Mouse (Mus musculus) CH12.LX (cell line): ENCODE data around the gene Igsf21. TPM values are rescaled to one million over a fixed set of nuclear protein-coding genes. Genes with fewer than 3 reads are reported as not detected.

Experiments
- DNase-seq: peaks from one replicate; pipeline ENCODE4 v3.0.0-alpha.2; 2013; ENCODE audit errors: extremely low read depth
- H3K27ac ChIP-seq: 2 replicates; pipeline ENCODE4 v1.5.1; 2012; ENCODE audit warnings: low read depth, mild to moderate bottlenecking, control low read depth, moderate library complexity; ENCODE audit not compliant: insufficient read depth
- H3K27me3 ChIP-seq: replicated peaks from 2 replicates; pipeline ENCODE3; 2012; ENCODE audit warnings: inconsistent platforms
- H3K36me3 ChIP-seq, 2 experiments: replicated peaks in 1 of 2; 2 replicates each; pipeline versions ENCODE3 to v1.6.1; 2012; ENCODE audit warnings: inconsistent platforms in 1 of 2, low read length in 1 of 2, mild to moderate bottlenecking in 1 of 2, mixed read lengths in 1 of 2, moderate library complexity in 1 of 2; ENCODE audit not compliant: control insufficient read depth in 1 of 2, insufficient read depth in 1 of 2
- H3K4me1 ChIP-seq, 2 experiments: 2 replicates each; pipeline ENCODE4 v1.6.1; 2012; ENCODE audit warnings: inconsistent platforms in 1 of 2, moderate library complexity in 1 of 2; ENCODE audit not compliant: insufficient read depth in 2 of 2, control insufficient read depth in 1 of 2
- H3K4me2 ChIP-seq: 2 replicates; pipeline ENCODE4 v1.6.1; 2012; ENCODE audit warnings: low read depth, mild to moderate bottlenecking, control low read depth; ENCODE audit not compliant: poor library complexity, insufficient read depth, severe bottlenecking
- H3K4me3 ChIP-seq, 3 experiments: fragments of 150-350 bp in 1 of 3; sonication (generic) in 1 of 3; replicated peaks in 1 of 3; 2 replicates each; pipeline versions ENCODE3 to v1.5.1; 2011 to 2012; ENCODE audit warnings: low read depth in 2 of 3, low read length in 2 of 3, mild to moderate bottlenecking in 2 of 3, moderate library complexity in 2 of 3, control low read depth in 1 of 3, improper control_type of control experiment in 1 of 3, inconsistent platforms in 1 of 3, mixed read lengths in 1 of 3; ENCODE audit not compliant: poor library complexity in 1 of 3
- H3K79me2 ChIP-seq: replicated peaks from 2 replicates; pipeline ENCODE4 v1.6.1; 2012; ENCODE audit warnings: mild to moderate bottlenecking, moderate library complexity; ENCODE audit not compliant: control insufficient read depth, poor library complexity, insufficient read depth, severe bottlenecking; ENCODE audit errors: extremely low read depth
- H3K9ac ChIP-seq: 2 replicates; pipeline ENCODE4 v1.6.1; 2012; ENCODE audit warnings: low read depth, mild to moderate bottlenecking, control low read depth, moderate library complexity; ENCODE audit not compliant: insufficient read depth
- H3K9me3 ChIP-seq: replicated peaks from 2 replicates; pipeline ENCODE3; 2012; ENCODE audit warnings: low read length, inconsistent platforms, mixed read lengths
- BHLHE40 ChIP-seq: IDR thresholded peaks from 2 replicates; pipeline ENCODE4 v1.6.1; 2011; ENCODE audit warnings: mild to moderate bottlenecking, low read depth, low read length, improper control_type of control experiment
- CHD1 ChIP-seq: IDR thresholded peaks from 2 replicates; pipeline ENCODE4 v1.6.1; 2012; ENCODE audit warnings: low read depth, low read length, improper control_type of control experiment, inconsistent platforms
- CHD2 ChIP-seq: IDR thresholded peaks from 2 replicates; pipeline ENCODE4 v1.6.1; 2011; ENCODE audit warnings: low read length, improper control_type of control experiment
- ELF1 ChIP-seq: IDR thresholded peaks from 2 replicates; pipeline ENCODE4 v1.6.1; 2014; ENCODE audit warnings: low read depth, mild to moderate bottlenecking, inconsistent platforms, low read length, improper control_type of control experiment
- EP300 ChIP-seq: IDR thresholded peaks from 2 replicates; pipeline ENCODE4 v1.6.1; 2011; ENCODE audit warnings: low read length, improper control_type of control experiment
- GABPA ChIP-seq: IDR thresholded peaks from 2 replicates; pipeline ENCODE4 v1.6.1; 2012; ENCODE audit warnings: low read depth, low read length, improper control_type of control experiment, inconsistent platforms; ENCODE audit not compliant: insufficient replicate concordance
- IRF4 ChIP-seq: IDR thresholded peaks from 2 replicates; pipeline ENCODE4 v1.6.1; 2014; ENCODE audit warnings: low read depth, mild to moderate bottlenecking, inconsistent platforms, low read length, improper control_type of control experiment
- JUND ChIP-seq: conservative IDR thresholded peaks from 2 replicates; pipeline ENCODE4 v1.6.1; 2011; ENCODE audit warnings: low read depth, low read length, improper control_type of control experiment
- MAFK ChIP-seq: IDR thresholded peaks from 2 replicates; pipeline ENCODE4 v1.6.1; 2011; ENCODE audit warnings: low read length, improper control_type of control experiment; ENCODE audit not compliant: insufficient replicate concordance
- MAZ ChIP-seq: IDR thresholded peaks from 2 replicates; pipeline ENCODE4 v1.6.1; 2012; ENCODE audit warnings: low read depth, mild to moderate bottlenecking, inconsistent platforms, low read length, improper control_type of control experiment, moderate library complexity
- MYC ChIP-seq: IDR thresholded peaks from 2 replicates; pipeline ENCODE4 v1.6.1; 2011; ENCODE audit warnings: low read depth, mild to moderate bottlenecking, improper control_type of control experiment, low read length
- NELFE ChIP-seq: IDR thresholded peaks from 2 replicates; pipeline ENCODE4 v1.6.1; 2011; ENCODE audit warnings: low read depth, low read length, improper control_type of control experiment
- POLR2A ChIP-seq: IDR thresholded peaks from 2 replicates; pipeline ENCODE4 v1.6.1; 2011; ENCODE audit warnings: low read depth, mild to moderate bottlenecking, improper control_type of control experiment, low read length
- RAD21 ChIP-seq: IDR thresholded peaks from 2 replicates; pipeline ENCODE4 v1.6.1; 2011; ENCODE audit warnings: low read depth, mild to moderate bottlenecking, low read length, improper control_type of control experiment, moderate library complexity
- SIN3A ChIP-seq: IDR thresholded peaks from 2 replicates; pipeline ENCODE4 v1.6.1; 2012; ENCODE audit warnings: low read length, improper control_type of control experiment, inconsistent platforms
- SMC3 ChIP-seq: IDR thresholded peaks from 2 replicates; pipeline ENCODE4 v1.6.1; 2011; ENCODE audit warnings: low read depth, low read length, improper control_type of control experiment
- UBTF ChIP-seq: IDR thresholded peaks from 2 replicates; pipeline ENCODE4 v1.6.1; 2012; ENCODE audit warnings: low read depth, mild to moderate bottlenecking, inconsistent platforms, low read length, improper control_type of control experiment, moderate library complexity
- USF1 ChIP-seq: IDR thresholded peaks from 2 replicates; pipeline ENCODE4 v1.6.1; 2014; ENCODE audit warnings: low read depth, mild to moderate bottlenecking, inconsistent platforms, low read length, improper control_type of control experiment
- USF2 ChIP-seq: conservative IDR thresholded peaks from 2 replicates; pipeline ENCODE4 v1.6.1; 2011; ENCODE audit warnings: low read depth, low read length, improper control_type of control experiment
- ZC3H11A ChIP-seq: IDR thresholded peaks from 2 replicates; pipeline ENCODE4 v1.6.1; 2012; ENCODE audit warnings: low read depth, mild to moderate bottlenecking, inconsistent platforms, low read length, improper control_type of control experiment
- ZKSCAN1 ChIP-seq: IDR thresholded peaks from 2 replicates; pipeline ENCODE4 v1.6.1; 2012; ENCODE audit warnings: low read depth, inconsistent platforms, low read length, improper control_type of control experiment, borderline replicate concordance
- ZMIZ1 ChIP-seq: IDR thresholded peaks from 2 replicates; pipeline ENCODE4 v1.6.1; 2012; ENCODE audit warnings: low read depth, mild to moderate bottlenecking, inconsistent platforms, low read length, improper control_type of control experiment
- ZNF384 ChIP-seq: IDR thresholded peaks from 2 replicates; pipeline ENCODE4 v1.6.1; 2012; ENCODE audit warnings: low read depth, low read length, improper control_type of control experiment, inconsistent platforms
- dilution Hi-C: fragments of 300-500 bp; cut with MboI; formaldehyde crosslinking; loops from 2 replicates; pipeline ENCODE4 v1.14.3; 2020; ENCODE audit warnings: low sequenced_read_pairs; ENCODE audit not compliant: extremely low pct_unique_long_range_greater_than_20kb, extremely low pct_ligation_motif_present
- in situ Hi-C: fragments of 300-500 bp; cut with MboI; formaldehyde crosslinking; loops from 3 replicates; pipeline ENCODE4 v1.14.3; 2019; ENCODE audit warnings: low sequenced_read_pairs, low pct_ligation_motif_present, low pct_unique_long_range_greater_than_20kb, mixed read lengths
- polyA plus RNA-seq: library from polyadenylated mRNA; unstranded; fragments of >175 nt; gene quantifications from 2 replicates; pipeline ENCODE4 v1.2.1, GENCODE M21; 2012; ENCODE audit warnings: low read depth; ENCODE audit not compliant: insufficient read length
- total RNA-seq, 2 experiments: library from RNA; depleted of rRNA; stranded (reverse); fragments of 300-350 nt in 1 of 2; fragments of >200 nt in 1 of 2; gene quantifications; 2 replicates each; pipeline ENCODE4 v1.2.3; 2012 to 2014

Igsf21 gene
- total and polyA plus RNA-seq, 3 experiments: not detected

GRCm38 (mm10) chr4:140267835-140268234, 21.3 kb upstream of the Igsf21 start:
- in situ Hi-C loops (no loop called here), dilution Hi-C loops (no loop called here)
- no peaks in the 10 kb centered on the region for H3K4me1 ChIP-seq
- H3K27me3 ChIP-seq: peaks cover 6% of the 10 kb centered on the region
- H3K36me3 ChIP-seq: no peaks in the 10 kb centered on the region
- no peaks in the 10 kb centered on the region for H3K79me2 ChIP-seq
- H3K27ac ChIP-seq: no peak overlapping the region
- no peak overlapping the region for H3K4me3 ChIP-seq
- no peak overlapping the region for H3K4me2 ChIP-seq
- H3K9me3 ChIP-seq: peaks cover 28% of the 10 kb centered on the region
- DNase-seq: no peak
- no peak for TF ChIP-seq EP300
- no peak for TF ChIP-seq MAZ
- TF ChIP-seq GABPA: no peak
- no peak for TF ChIP-seq ZMIZ1
- TF ChIP-seq SIN3A: no peak
- no peak for TF ChIP-seq MYC
- TF ChIP-seq ELF1: no peak
- no peak for TF ChIP-seq NELFE
- TF ChIP-seq ZKSCAN1: no peak
- TF ChIP-seq USF1: no peak
- no peak for TF ChIP-seq ZNF384
- no peak for TF ChIP-seq USF2
- no peak for TF ChIP-seq POLR2A
- TF ChIP-seq IRF4: no peak
- no peak overlapping the region for H3K9ac ChIP-seq

GRCm38 (mm10) chr4:140267086-140267485, 20.5 kb upstream of the Igsf21 start:
- dilution Hi-C loops: no loop called here
- H3K9me3 ChIP-seq: peaks cover 28% of the 10 kb centered on the region

More at GRCm38 (mm10) chr4:140267086-140267485, 20.5 kb upstream of the Igsf21 start:
- Histone ChIP-seq H3K79me2 (no peaks in the 10 kb centered on the region), H3K4me3 (no peak overlapping the region), H3K27ac (no peak overlapping the region), H3K4me1 (no peaks in the 10 kb centered on the region), H3K4me2 (no peak overlapping the region), H3K9ac (no peak overlapping the region)
- DNase-seq: no peak
- in situ Hi-C loops: no loop called here
- no peak for TF ChIP-seq BHLHE40
- TF ChIP-seq MAFK: no peak
- no peak for TF ChIP-seq ZC3H11A
- no peak for TF ChIP-seq USF2
- no peak for TF ChIP-seq SMC3
- no peak for TF ChIP-seq CHD1
- no peak for TF ChIP-seq JUND
- no peak for TF ChIP-seq USF1
- TF ChIP-seq UBTF: no peak
- no peak for TF ChIP-seq RAD21
- no peak for TF ChIP-seq CHD2
- TF ChIP-seq ZKSCAN1: no peak
- TF ChIP-seq NELFE: no peak
- TF ChIP-seq MYC: no peak
- TF ChIP-seq, all 38 proteins: peak for 0
- Histone ChIP-seq H3K36me3 (no peaks in the 10 kb centered on the region), H3K27me3 (peaks cover 6% of the 10 kb centered on the region)
